In the genomic region with DNA sequence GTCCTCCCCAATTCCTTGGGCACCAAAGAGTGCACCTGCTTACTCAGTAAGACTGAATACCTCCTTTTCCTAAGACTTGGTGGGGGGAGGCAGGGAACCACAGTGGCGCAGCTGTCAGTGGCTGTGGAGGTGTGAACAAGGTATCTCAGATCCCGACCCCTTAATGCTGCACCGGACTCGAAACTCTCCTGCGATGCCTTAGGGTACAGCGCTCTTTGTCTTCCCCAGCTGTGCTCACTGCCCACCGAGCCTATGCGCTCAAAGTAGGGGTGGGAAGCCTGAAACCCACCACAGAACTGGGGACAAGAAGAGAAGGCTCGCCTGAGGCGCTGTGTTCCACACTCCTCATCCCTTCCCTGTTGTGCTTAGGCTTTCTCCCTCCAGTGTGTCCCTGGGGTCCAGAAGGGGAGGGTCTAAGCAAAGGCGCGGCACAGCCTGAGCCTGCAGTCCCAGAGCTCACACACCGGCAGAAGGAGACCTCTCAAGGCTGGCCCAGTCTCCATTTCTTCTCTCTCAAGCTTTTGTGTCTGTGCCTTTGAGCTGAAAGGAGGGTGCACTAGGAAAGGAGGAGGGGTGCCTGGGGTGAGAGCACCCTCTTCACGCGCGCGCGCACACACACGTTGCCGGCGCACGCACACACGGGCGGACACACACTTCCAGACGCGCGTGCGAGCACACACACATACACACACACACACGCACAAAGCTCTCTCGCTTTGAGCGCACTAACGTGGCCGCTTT, we compare ENCODE assay signal across 8 mouse cellular contexts. TPM values are rescaled to one million over a fixed set of nuclear protein-coding genes. Genes with fewer than 3 reads are reported as not detected.
DNase-seq lines count a peak whose midpoint lies in the region; ATAC-seq lines count a peak whose summit lies in the region.

TSS of gene Rab33a (plus strand) at position 478 of the 741 bp plus-strand sequence.

- H3K4me1 ChIP-seq in lung, embryonic 15.5 days: no peaks in the 10 kb centered on the region
- 0 out of 2 replicates have a peak, but pooled peaks cover 7% of the 10 kb centered on the region for H3K4me1 ChIP-seq in midbrain, embryonic 14.5 days (ENCODE audit: control insufficient read depth, insufficient read depth, low read length)

- peak; percentile 57 for ATAC-seq in lung, embryonic 15.5 days (ENCODE audit: borderline replicate concordance, extremely low read depth, low FRiP score, low TSS enrichment)
- peak; percentile 25; the same call in 1 of the 2 replicates for ATAC-seq in granulocyte monocyte progenitor cell, adult 5-6 weeks (replicated peaks; ENCODE audit: poor library complexity, severe bottlenecking)
- ATAC-seq in midbrain, embryonic 14.5 days (ENCODE audit: low FRiP score, low TSS enrichment): peak; percentile 80

- peak within 1 kb of the TSS; percentile 76 for H3K4me2 ChIP-seq in lung, embryonic 15.5 days
- H3K4me2 ChIP-seq in midbrain, embryonic 14.5 days (ENCODE audit: low read length): peak within 1 kb of the TSS; percentile 71

- DNase-seq in lung, postnatal 10 days: no peak
- peak; percentile 62 to 65 for DNase-seq in cerebellum, postnatal 10 days
- peak; percentile 43 to 57 for DNase-seq in left cerebral cortex, adult 18-20 months (ENCODE audit: low spot score in 2 of 2)
- peak; percentile 77 for DNase-seq in midbrain, embryonic 14.5 days
- peak; percentile 5 for DNase-seq in testis, postnatal 14 days (ENCODE audit: low spot score)
- DNase-seq in urinary bladder, adult 2 months (ENCODE audit: low spot score): no peak

- no peaks in the 10 kb centered on the region for H3K27me3 ChIP-seq in lung, embryonic 15.5 days
- H3K27me3 ChIP-seq in midbrain, embryonic 14.5 days (ENCODE audit: control insufficient read depth, insufficient read depth, low read length): no peaks in the 10 kb centered on the region

- no peaks in the 10 kb centered on the region for H3K36me3 ChIP-seq in lung, embryonic 15.5 days
- no peaks in the 10 kb centered on the region for H3K36me3 ChIP-seq in midbrain, embryonic 14.5 days (ENCODE audit: control insufficient read depth, insufficient read depth, low read length)

- peak within 1 kb of the TSS; percentile 40 for H3K4me3 ChIP-seq in lung, embryonic 15.5 days
- peak within 1 kb of the TSS; percentile 48 for H3K4me3 ChIP-seq in midbrain, embryonic 14.5 days (replicated peaks; ENCODE audit: low read depth, low read length)

- 24% methylated on average over 30 of the region's 33 CpGs for whole genome bisulfite sequencing in lung, embryonic 15.5 days
- WGBS in midbrain, embryonic 14.5 days: 27% methylated on average over 33 of the region's 33 CpGs

- H3K9me3 ChIP-seq in lung, embryonic 15.5 days: no peaks in the 10 kb centered on the region
- H3K9me3 ChIP-seq in midbrain, embryonic 14.5 days (ENCODE audit: control insufficient read depth, low read length): no peaks in the 10 kb centered on the region

- no peak within 1 kb of the TSS for H3K27ac ChIP-seq in lung, embryonic 15.5 days
- H3K27ac ChIP-seq in midbrain, embryonic 14.5 days (replicated peaks; ENCODE audit: low read depth, low read length): peak within 1 kb of the TSS; percentile 95

- H3K9ac ChIP-seq in lung, embryonic 15.5 days: 0 out of 2 replicates have a peak within 1 kb of the TSS, but pooled peaks have one; percentile 13
- peak within 1 kb of the TSS; percentile 71 for H3K9ac ChIP-seq in midbrain, embryonic 14.5 days (replicated peaks; ENCODE audit: low read length)

RNA-seq across cellular contexts. Expression of gene Rab33a, which starts in this region (rescaled TPM):
- 1.2 and 2.2 TPM in 2 replicates for polyA plus RNA-seq in lung, embryonic 15.5 days (2015; fragmentation: Nextera tagmentation; extraction: Ambion mirVana)
- total RNA-seq in granulocyte monocyte progenitor cell, adult 5-6 weeks (2014; fragmentation: Nextera tagmentation): not detected in 2 replicates
- not detected in 2 replicates for total RNA-seq in granulocyte monocyte progenitor cell, adult 5-6 weeks (2017)
- 10 to 100 TPM; 26.6 to 31.8 TPM for total RNA-seq in left cerebral cortex, adult 18-20 months (2021)
- polyA plus RNA-seq in midbrain, embryonic 14.5 days (2014; fragmentation: Nextera tagmentation; extraction: Ambion mirVana): 86.7 and 113 TPM in 2 replicates
- polyA plus RNA-seq in urinary bladder, adult 2 months (2012; rRNA removed): 0.85 and 0.91 TPM in 2 replicates

Comparison
In these comparisons a context has a peak if more than half of its experiments do, and no peak if none do; other contexts are left out.
1. RNA of gene Rab33a (total RNA-seq): 26.6 to 31.8 TPM in left cerebral cortex, adult 18-20 months; not detected in granulocyte monocyte progenitor cell, adult 5-6 weeks; every median in the first group is over 10 times any median in the second.
2. RNA of gene Rab33a (polyA plus RNA-seq): 86.7 to 113 TPM in midbrain, embryonic 14.5 days; 1.2 to 2.2 TPM in lung, embryonic 15.5 days and 0.85 to 0.91 TPM in urinary bladder, adult 2 months; every median in the first group is over 10 times any median in the second.
3. Peak in ATAC-seq in granulocyte monocyte progenitor cell, adult 5-6 weeks; RNA of the gene not detected or under 1 TPM.
4. ATAC-seq: peak in every context shown above with its lines; median percentile 80 in midbrain, embryonic 14.5 days; 57 in lung, embryonic 15.5 days; 25 in granulocyte monocyte progenitor cell, adult 5-6 weeks.
5. DNase-seq: peak in cerebellum, postnatal 10 days (2 of 2), left cerebral cortex, adult 18-20 months (2 of 2), midbrain, embryonic 14.5 days (single experiment) and testis, postnatal 14 days (single experiment); none in lung, postnatal 10 days (single experiment) and urinary bladder, adult 2 months (single experiment).